Mouse (Mus musculus) bone marrow macrophage, adult 2 months (primary cell): ENCODE results near the gene Lpcat2. TPM values are rescaled to one million over a fixed set of nuclear protein-coding genes. Genes with fewer than 3 reads are reported as not detected.

Experiments used
- H3K27ac ChIP-seq: 2 replicates; pipeline ENCODE4 v1.5.1; 2012; ENCODE audit warnings: low read depth, low read length; ENCODE audit not compliant: insufficient read depth
- H3K4me1 ChIP-seq: 2 replicates; pipeline ENCODE4 v1.6.1; 2012; ENCODE audit warnings: low read length; ENCODE audit not compliant: control insufficient read depth, insufficient read depth
- H3K4me3 ChIP-seq: 2 replicates; pipeline ENCODE4 v1.5.1; 2012; ENCODE audit warnings: mild to moderate bottlenecking, low read length, moderate library complexity; ENCODE audit not compliant: insufficient read depth
- CTCF ChIP-seq: IDR thresholded peaks from 2 replicates; pipeline ENCODE4 v1.5.1; 2012; ENCODE audit warnings: low read depth, mild to moderate bottlenecking, low read length, moderate library complexity
- POLR2A ChIP-seq: IDR thresholded peaks from 2 replicates; pipeline ENCODE4 v1.6.1; 2012; ENCODE audit warnings: mild to moderate bottlenecking, low read depth, low read length, borderline replicate concordance
- polyA plus RNA-seq: library from polyadenylated mRNA; stranded (reverse); fragments of >200 nt; gene quantifications from 2 replicates; pipeline ENCODE4 v1.2.4, GENCODE M21; 2012; ENCODE audit not compliant: missing spikeins, insufficient read depth, insufficient read length

Lpcat2 gene
- polyA plus RNA-seq, 1 experiment, result 130 TPM

GRCm38 (mm10) chr8:92853188-92853983, 1.8 kb upstream of the Lpcat2 start:
- TF ChIP-seq POLR2A (no peak), CTCF (no peak)
- Histone ChIP-seq H3K27ac (peak overlapping the region; percentile 86), H3K4me3 (peak overlapping the region; percentile 50), H3K4me1 (peaks cover 35% of the 10 kb centered on the region)

GRCm38 (mm10) chr8:92854673-92855072, 466 bp upstream of the Lpcat2 start:
- TF ChIP-seq POLR2A (no peak), CTCF (no peak)
- Histone ChIP-seq H3K4me3 (peak overlapping the region; percentile 89), H3K27ac (peak overlapping the region; percentile 86), H3K4me1 (peaks cover 35% of the 10 kb centered on the region)

- Histone ChIP-seq H3K4me3 (peak overlapping the region; percentile 89), H3K27ac (0 out of 2 replicates have a peak overlapping the region, but pooled peaks have one; percentile 13), H3K4me1 (peaks cover 28% of the 10 kb centered on the region)
- no peak for TF ChIP-seq POLR2A
- no peak for TF ChIP-seq CTCF
Observed at GRCm38 (mm10) chr8:92856273-92856986, 1.3 kb downstream of the Lpcat2 start.

GRCm38 (mm10) chr8:92858475-92859182, 3.5 kb downstream of the Lpcat2 start:
- H3K4me3 ChIP-seq, result no peak overlapping the region
- TF ChIP-seq POLR2A (no peak), CTCF (no peak)
- H3K27ac ChIP-seq, result no peak overlapping the region
- peaks cover 24% of the 10 kb centered on the region for H3K4me1 ChIP-seq

- Histone ChIP-seq H3K27ac (no peak overlapping the region), H3K4me1 (peaks cover 13% of the 10 kb centered on the region), H3K4me3 (no peak overlapping the region)
- no peak for TF ChIP-seq POLR2A
- no peak for TF ChIP-seq CTCF
Observed at GRCm38 (mm10) chr8:92861977-92862376, 6.8 kb downstream of the Lpcat2 start.

GRCm38 (mm10) chr8:92870281-92870680, 15.1 kb downstream of the Lpcat2 start:
- H3K4me3 ChIP-seq, result no peak overlapping the region
- H3K27ac ChIP-seq, result no peak overlapping the region
- TF ChIP-seq CTCF, result no peak
- no peak for TF ChIP-seq POLR2A
- H3K4me1 ChIP-seq, result peaks cover 28% of the 10 kb centered on the region

GRCm38 (mm10) chr8:92872063-92872759, 17.1 kb downstream of the Lpcat2 start:
- Histone ChIP-seq H3K4me3 (no peak overlapping the region), H3K27ac (no peak overlapping the region), H3K4me1 (peaks cover 29% of the 10 kb centered on the region)
- TF ChIP-seq CTCF (no peak), POLR2A (no peak)

GRCm38 (mm10) chr8:92875795-92876194, 20.7 kb downstream of the Lpcat2 start:
- peak overlapping the region; percentile 37 for H3K27ac ChIP-seq
- TF ChIP-seq POLR2A (no peak), CTCF (no peak)
- H3K4me3 ChIP-seq, result no peak overlapping the region

GRCm38 (mm10) chr8:92881247-92881646, 26.1 kb downstream of the Lpcat2 start:
- Histone ChIP-seq H3K4me3 (no peak overlapping the region), H3K27ac (peak overlapping the region; percentile 23; the same call in 1 of the 2 replicates), H3K4me1 (peaks cover 16% of the 10 kb centered on the region)
- TF ChIP-seq CTCF (no peak), POLR2A (no peak)

More at GRCm38 (mm10) chr8:92875795-92876194, 20.7 kb downstream of the Lpcat2 start:
- H3K4me1 ChIP-seq, result peaks cover 13% of the 10 kb centered on the region
